Mouse (Mus musculus): ENCODE results near the gene Plekhh1.

- TF ChIP-seq CTCF (IDR thresholded peaks at IDR 0.05; ENCODE audit: low read depth, low read length) (no peak), POLR2A (IDR thresholded peaks at IDR 0.05; ENCODE audit: extremely low read depth, insufficient read depth, low read length) (no peak)
Observed at GRCm38 (mm10) chr12:79040201-79040827, 11.4 kb downstream of the Plekhh1 start.

All from liver, adult 2 months (tissue).